Mouse (Mus musculus) T-helper 1 cell (primary cell): ENCODE measurements around the gene Rpl7a.

Source experiments
- in situ Hi-C: fragments of 300-600 bp; cut with MboI, MseI; formaldehyde crosslinking; loops from one replicate; pipeline ENCODE4 v1.15.1; 2025; ENCODE audit warnings: high pct_unique_total_duplicates

Gene Rpl7a

DNA sequence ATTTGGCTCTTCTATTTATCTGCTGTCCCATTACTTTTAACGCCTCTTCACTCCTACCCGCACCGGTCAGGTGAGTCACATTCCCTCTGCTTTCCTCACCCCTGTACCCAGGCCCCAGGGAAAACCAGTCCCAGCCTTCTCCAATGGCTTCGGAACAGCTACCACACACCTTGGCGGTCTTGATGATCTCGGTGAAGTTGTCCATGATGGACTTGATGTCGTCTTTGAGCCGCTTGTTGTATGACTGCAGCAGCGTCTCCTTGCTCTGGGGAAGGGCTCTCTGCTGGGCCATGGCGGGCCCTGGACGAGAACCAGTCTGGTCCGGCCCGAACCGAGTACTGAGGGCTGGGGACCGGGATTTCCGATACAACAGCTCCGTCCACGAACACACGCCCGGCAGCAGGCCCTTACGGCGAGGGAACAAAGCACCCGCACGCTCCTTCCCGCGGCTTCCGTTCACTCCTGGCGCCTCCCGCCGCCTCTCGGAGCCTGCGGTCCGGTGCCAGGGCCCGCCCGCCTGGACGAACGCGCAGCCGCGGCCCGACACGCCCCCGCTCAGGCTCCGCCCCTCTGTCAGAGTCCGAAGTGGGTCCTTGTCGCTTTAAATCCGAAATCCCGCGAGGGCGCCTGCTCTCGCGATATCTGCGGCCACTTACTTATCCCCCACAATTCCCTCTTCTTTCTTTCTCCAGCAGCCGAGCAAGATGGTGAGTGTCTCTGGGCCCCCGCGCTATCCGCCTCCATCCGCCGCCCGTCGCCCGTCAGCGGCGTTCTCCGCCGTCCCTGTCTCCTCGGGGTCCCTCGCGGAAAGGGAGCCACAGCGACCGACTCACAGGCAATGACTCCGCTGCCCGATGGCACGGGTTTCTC lies at the start of gene Rpl7a, which contains the start of gene Med22:
Gene Rpl7a (plus strand): TSS at position 641 of the 870 bp plus-strand sequence.
Gene Med22 (minus strand): TSS at position 554 of the 870 bp plus-strand sequence.
- in situ Hi-C loops: no loop called here

DNA sequence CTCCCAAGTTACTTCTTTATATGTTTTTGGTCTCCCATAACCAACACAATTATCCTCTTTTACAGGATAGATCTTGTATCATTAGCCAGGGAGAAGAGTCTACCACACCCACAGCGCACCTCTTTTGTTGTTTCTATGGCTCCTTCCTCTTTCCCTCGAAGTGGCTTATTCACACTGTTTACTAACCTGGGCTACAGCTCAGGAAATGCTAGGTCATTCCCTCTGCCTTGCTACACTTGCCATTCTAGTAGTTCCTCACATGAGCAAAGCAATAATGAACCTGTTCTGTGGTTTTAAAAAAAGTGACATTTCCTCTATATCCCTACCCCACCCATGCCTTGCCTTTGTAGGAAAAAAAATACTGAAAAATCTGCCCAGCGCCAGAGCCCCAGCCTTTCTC lies 47.7 kb upstream of the Rpl7a start:
- in situ Hi-C loops: no loop called here

DNA sequence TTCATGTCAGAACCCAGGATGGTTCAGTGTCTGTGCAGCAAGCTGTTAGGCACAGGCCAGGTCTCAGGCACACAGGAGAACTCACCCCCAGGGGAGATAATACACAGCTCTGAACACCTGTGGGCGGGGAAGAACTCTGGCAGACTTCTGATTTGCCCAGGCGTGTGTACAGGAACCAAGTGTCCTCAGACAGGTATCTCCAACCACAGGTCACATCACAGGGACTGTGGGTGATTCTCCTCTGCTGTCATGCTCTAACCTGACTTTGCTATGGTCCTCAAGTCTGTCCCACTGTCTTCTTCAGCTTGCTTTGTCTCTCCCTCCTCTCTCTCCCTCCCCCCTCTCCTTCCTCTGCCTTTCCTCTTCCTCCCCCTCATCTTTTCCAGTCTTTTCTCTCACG lies 45.7 kb upstream of the Rpl7a start, which contains the start of gene Abo:
Gene Abo (minus strand): TSS at position 101 of the 400 bp plus-strand sequence.
- in situ Hi-C loops: no loop called here

DNA sequence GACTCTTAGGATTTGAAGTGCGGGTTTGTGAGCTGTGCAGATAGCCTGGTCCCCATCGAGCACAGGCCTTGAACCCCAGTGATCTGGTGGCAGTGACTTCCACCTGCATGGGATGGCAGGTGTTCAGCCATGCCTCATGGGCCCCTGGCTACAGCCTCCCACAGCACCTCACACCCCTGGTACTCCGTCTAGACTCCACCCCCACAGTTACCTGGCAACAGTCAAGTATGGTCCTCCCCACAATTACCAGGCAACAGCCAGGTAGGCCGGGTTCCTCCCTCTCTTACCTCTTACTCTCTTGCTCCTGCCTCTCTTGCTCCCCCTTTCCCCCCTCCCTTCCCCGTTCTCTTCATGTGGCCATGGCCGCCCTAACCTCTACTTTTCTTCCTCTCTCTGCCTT lies 39.9 kb upstream of the Rpl7a start:
- in situ Hi-C loops: no loop called here

DNA sequence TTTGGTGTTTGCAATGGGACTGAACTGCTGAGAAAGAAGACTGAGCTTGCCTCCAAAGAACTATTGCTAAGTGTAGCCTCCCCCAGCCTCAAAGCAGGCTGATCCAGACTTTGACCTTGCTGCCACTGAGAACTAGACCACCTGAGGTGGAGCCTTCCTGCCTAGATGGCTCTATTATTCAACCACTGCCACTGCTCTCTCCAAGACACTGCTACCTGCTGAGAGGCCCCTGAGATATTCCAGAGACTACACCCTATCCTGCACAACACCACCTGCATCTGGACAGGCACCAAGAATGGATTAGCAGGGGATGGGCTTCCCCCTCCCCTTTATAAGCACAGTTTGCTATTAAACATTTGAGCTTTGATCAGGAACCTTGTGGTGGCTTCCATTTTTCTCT lies 32.0 kb upstream of the Rpl7a start:
- in situ Hi-C loops: no loop called here

DNA sequence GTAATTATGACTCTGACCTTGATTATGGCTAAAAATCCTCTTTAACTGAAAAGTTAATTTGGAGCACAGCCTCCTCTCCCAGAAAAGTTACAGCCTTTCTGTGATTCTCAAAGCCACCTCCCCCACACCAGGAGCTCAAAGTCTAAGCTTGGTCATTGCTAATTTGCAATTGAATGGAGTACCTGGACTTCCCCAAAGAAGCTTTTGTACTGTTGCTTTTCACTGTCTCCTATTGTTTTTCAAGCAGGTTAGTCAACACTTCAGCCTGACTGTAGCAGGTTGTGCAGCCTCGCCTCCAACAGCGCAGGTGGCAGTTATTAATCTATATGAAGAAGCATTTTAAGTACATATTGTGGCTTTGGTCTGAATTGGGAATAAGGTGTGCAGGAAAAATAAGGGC lies 25.0 kb upstream of the Rpl7a start:
- in situ Hi-C loops: loop anchor here (10.0 kb wide), 1 partner anchor 779 kb away; no protein-coding TSS in a partner anchor

DNA sequence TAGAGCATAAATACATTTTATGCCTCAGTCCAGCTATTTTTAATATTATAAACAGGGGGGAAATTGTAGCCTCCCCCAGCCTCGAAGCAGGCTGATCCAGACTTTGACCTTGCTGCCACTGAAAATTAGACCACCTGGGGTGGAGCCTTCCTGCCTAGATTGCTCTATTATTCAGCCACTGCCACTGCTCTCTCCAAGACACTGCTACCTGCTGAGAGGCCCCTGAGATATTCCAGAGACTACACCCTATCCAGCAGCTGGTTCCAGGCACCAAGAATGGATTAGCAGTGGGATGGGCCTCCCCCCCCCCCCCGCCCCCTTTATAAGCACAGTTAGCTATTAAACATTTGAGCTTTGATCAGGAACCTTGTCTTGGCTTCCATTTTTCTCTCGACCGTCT lies 24.4 kb upstream of the Rpl7a start:
- in situ Hi-C loops: loop anchor here (10.0 kb wide), 1 partner anchor 779 kb away; no protein-coding TSS in a partner anchor

DNA sequence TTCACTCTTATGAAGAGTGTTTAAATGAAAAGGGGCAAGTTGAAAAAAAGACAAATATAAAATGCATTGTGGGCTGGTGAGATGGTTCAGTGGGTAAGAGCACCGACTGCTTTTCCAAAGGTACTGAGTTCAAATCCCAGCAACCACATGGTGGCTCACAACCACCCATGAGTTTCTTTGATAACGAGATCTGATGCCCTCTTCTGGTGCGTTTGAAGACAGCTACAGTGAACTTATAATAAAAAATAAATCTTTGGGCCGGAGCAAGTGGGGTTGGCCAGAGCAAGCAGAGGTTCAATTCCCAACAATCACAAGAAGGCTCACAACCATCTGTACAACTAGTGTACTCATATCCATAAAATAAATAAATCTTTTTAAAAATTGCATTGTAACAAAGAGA lies 14.7 kb upstream of the Rpl7a start:
- in situ Hi-C loops: no loop called here

DNA sequence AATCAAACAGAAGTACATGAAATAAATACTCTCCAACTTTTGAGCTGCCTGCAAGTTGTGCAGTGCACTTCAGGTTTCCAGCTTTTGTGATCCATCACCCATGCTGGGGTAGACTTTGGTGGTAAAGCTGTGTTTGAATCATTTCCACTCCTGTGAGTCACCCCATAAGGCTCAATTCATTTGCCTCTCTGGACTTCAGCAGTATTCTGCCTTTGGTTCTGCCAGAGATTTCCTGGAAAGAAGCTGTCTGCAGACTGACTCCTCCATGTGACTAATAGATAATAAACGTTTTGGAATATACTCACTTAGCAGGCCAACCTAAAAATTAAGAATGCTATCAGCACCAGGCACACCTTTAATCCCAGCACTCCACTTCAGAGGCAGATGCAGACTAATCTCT lies 9.8 kb upstream of the Rpl7a start:
- in situ Hi-C loops: loop anchor here (5.0 kb wide), 2 partner anchors 408 to 453 kb away; partner anchors contain the start of gene Sec16a

DNA sequence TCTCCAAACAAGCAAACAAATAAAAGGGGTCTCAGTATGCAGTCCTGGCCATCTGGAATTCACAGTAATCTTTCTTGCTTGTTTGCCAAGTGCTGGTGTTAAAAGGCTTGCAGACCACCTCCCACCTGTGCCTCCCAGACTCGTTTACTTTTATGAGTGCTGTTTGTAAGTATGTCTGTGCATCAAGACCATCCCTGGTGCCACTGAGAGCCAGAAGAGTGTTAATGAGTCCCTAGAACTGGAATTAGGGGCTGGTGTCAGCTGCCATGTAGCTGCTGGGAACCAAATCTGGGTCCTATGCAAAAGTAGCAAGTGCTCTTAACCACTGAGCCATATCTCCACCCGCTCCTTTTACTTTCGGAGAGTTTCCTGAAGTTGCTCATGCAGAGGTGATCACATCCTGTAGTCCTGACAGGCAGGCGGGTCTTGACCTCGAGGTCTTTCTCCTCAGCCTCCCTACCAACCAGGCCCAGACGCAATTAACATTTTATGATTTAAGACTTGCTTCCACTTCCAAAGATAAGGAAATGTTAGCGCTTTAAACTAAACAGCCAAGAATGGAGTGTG lies 8.6 kb upstream of the Rpl7a start:
- in situ Hi-C loops: loop anchor here (5.0 kb wide), 2 partner anchors 410 to 455 kb away; partner anchors contain the start of gene Sec16a

DNA sequence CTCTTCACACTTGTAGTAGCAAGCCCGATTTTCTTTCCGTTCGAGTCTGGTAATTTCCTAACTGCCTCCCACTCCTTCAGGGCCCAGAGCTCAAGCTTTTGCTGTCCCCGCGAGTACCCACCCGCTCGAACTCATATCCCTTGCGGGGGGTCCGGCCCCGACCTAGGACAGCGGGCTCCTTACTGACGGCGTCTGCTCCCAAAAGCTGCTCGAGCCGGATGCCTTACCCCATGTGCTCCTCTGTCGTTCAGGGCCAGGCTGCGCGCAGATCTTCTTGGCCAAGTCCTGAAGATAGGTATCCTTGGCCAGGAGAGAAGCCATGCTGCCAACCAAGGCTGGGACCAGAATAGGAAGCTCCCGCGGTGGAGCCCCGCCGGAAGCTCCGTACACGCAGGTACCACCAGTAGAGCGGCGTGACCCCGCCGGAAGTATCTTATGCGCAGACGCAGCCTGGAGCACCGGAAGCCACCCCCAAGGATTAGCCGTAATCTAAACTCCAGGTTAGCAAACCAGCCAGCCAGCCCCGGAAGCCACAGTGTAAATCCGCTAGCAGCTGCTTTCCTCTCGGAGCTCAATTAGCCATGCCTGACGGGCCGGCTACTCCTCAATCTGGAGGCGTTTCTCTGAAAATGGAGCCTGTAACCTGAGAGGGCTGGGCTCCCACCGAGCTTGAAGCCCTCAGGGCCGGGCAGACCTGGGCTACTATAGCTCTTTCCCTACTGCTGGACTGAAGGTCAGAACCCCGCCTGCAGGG lies 7.9 kb upstream of the Rpl7a start, which contains the start of gene Surf6:
Gene Surf6 (minus strand): TSS at position 413 of the 754 bp plus-strand sequence.
- in situ Hi-C loops: loop anchor here (5.0 kb wide), 2 partner anchors 410 to 455 kb away; partner anchors contain the start of gene Sec16a

DNA sequence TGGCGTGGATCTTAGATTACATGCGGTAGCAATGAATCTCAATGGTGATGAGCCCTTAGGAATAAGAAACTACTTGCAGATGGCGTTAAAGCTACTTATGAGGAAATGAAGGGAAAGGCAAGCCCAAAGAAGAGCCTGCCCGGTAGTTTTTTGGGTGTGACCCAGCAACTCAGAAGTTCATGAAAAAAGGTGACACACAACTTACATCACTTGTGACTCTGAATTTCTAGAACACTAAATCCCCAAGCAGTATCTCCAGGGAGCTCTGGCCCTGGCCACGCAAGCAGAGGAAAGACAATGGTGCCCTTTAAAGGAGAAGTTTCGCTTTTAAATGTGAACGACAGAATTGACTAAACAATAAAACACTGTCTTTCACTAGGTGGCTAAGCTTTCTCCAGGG lies 7.3 kb upstream of the Rpl7a start:
- in situ Hi-C loops: loop anchor here (5.0 kb wide), 2 partner anchors 411 to 456 kb away; partner anchors contain the start of gene Sec16a

DNA sequence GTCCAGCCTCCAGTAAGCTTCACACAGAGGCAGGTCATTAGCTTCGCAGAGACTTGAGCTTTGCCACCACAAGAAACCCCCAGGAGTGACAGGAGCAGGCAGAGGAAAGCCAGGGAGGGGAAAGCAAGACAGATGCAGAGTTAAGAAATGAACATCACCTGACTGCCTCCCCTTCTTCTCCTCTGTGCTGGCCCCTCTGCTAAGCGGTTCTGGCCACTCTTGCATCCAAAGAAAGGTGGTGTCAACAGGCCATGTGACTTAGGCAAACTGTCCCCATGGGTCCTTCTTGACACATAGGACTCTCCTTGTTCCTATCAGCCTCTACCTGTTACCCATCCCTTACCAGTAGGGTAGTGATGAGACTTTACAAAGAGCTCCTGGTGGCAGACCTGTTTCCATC lies 4.6 kb upstream of the Rpl7a start:
- in situ Hi-C loops: no loop called here

DNA sequence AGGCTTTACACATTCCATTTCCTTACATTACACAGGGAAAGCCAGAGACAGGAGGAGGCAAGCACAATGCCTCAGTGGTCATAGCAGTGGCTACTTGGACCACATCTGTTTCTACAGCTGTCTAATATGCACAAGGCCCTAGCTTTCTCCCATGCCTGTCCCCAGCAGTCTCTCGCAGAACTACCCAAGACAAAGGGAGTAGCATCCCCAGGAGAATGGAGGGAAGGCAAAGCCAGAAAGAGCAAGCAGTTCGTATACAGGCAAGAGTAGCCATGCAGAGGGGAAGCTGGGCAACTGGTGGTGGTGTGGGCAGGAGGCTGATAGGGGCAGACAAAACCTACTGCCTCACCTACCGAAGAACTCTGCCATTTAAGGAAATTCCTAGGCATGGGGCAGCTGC lies 4.1 kb upstream of the Rpl7a start:
- in situ Hi-C loops: no loop called here

DNA sequence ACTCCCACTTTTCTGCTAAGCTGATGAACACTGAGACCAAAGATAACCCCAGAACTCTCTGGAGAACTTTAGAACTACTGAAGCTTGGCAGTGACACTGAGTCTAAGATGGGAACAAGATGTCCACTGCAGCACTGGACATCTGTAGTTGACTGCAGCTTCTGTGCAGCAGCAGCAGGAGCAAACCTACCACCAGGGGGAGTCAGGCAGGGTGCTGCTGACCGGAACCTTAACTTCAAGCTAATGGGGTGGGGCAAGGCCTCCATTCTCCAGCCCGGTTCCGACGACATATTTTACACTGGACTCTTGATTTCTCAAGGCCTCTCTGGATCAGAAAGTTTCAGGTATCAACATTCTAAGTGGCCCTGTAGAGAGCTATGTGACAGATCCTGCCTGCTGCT lies 3.5 kb upstream of the Rpl7a start:
- in situ Hi-C loops: no loop called here

DNA sequence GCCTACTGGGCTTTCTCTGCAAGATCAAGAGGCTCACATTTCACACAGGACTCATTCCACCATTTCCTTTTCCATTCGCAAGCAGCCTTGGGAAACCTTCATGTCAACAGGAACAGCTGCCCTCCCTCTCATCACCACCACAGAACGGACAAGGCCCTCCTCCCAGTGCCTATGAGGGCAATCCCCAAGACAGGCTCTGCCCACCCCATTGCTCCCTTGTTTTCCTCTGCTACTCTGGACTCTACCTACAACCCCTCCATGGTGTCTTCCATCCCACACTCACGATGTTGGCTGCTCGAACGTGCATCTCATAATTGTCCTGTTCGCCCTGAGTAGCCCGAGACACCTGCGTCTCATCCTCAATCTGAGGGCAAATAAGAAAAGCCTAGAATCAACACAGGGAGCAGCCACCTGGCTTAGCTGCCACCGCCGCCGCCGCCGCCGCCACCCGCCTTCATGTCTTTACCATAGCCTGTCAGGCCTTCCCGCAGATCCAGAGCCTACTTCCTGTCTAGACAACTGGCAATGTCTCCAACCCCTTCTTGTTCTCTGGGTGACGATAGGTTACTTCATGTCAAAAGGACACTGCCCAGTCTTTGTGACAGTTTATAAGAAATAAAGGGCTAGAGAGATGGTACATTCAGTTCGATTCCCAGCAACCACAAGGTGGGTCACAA lies 1.7 kb upstream of the Rpl7a start:
- in situ Hi-C loops: no loop called here

DNA sequence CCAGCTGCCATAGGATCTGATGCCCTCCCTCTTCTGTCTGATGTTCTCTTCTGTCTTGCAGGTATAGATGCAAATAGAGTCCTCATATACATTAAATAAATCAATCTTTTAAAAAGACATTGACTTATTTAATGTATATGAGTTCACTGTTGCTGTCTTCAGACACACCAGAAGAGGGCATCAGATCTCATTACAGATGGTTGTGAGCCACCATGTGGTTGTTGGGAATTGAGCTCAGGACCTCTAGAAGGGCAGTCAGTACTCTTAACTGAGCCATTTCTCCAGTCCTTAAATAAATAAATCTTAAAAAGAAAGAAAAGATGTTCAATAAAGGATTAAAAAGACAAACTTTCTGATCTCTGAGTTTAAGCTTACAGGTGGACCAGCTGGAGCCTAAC lies 1.2 kb upstream of the Rpl7a start:
- in situ Hi-C loops: no loop called here

DNA sequence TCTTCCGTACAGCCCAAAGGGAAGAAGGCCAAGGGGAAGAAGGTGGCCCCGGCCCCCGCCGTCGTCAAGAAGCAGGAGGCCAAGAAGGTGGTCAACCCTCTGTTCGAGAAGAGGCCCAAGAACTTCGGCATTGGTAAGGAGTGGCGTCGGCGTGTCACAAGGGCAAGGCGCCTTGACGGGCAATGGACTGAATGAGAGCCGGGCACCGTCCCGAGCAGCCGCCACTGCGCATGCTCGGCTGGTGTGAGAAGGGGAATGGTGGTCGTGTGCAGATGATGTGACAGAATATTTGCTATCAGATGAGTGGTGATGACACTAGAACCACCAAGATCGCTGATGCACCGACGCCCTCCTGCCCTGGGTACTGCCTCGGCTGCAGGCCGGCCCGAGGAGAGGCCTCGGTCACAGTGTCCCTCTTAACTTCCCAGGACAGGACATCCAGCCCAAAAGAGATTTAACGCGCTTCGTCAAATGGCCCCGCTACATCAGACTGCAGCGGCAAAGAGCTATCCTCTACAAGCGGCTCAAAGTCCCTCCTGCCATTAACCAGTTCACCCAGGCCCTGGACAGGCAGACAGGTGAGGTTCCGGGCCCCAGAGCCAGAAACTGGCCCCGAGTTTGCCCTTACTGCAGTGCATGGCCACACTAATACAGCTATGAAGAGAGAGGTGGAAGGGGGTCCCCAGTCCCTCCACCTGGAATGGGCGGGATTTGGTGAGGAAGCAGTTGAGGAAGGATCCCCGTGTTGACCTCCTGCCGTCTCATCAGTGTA lies 616 bp downstream of the Rpl7a start:
- in situ Hi-C loops: no loop called here

DNA sequence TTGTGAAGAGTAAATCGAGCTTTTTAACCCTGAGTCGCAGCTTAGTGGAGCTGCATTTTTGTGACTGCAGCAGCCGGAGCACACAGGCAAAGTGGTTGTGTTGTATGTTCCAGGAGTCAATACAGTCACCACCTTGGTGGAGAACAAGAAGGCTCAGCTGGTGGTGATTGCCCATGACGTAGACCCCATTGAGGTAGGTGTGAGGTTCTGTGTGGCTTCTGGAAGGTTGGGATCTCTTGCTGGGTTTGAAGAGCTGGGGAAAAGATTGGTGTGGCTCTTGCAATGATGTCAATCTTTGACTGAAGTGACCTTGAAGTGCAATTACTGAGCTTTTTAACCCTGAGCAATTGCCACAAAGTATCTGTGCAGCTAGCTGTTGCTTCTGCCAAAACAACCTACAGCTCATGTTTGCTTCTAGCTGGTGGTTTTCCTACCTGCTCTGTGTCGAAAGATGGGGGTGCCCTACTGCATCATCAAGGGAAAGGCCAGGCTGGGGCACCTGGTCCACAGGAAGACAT lies 1.7 kb downstream of the Rpl7a start:
- in situ Hi-C loops: no loop called here

DNA sequence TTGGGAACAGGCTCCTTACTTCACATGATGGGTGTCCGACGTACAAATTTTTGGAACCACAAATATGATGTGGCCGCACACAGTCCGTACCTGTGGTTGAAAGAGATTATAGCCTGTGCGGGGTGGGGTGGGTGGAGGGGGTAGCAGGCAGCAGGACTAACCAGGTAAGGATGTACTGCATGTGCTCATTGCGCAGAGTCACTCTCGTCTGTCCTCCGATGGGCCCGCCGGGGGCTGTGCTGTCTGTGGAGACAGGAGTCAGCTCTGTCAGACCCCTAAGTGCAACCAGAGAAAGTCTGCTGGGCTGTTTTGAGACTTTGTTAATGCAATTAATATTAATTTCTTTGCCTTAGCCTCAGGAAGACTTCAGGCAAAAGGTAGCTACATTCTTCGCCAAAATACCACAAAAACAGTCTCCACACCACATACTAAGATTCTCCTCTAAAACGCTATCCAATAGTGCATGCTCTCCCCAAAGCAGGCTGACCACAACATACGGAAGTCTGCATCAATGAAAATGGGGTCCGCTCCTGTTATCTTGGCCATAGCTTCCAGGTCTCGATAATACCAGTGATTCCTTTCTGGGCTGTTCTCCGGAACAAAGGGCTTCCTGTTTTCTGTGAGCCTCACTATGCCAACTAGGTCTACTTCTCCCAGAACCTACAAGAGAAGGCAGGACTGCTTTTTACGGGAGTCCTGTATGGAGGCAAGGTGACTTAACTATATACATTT lies 3.0 kb downstream of the Rpl7a start:
- in situ Hi-C loops: no loop called here
